Mouse (Mus musculus) C2C12 (cell line): ENCODE measurements at regions not wholly inside any gene's neighbourhood (a gene's known extent, or its start where the extent isn't known, plus 50 kb on each side); places are given as distances from the start of the nearest gene placed in this dataset.

Experiments used
- H3K27me3 ChIP-seq: one replicate; pipeline ENCODE4 v1.6.1; 2011; ENCODE audit not compliant: control insufficient read depth, insufficient read depth, insufficient read length
- H3K36me3 ChIP-seq: one replicate; pipeline ENCODE4 v1.6.1; 2011; ENCODE audit not compliant: control insufficient read depth, insufficient read depth
- H3K4me3 ChIP-seq: one replicate; pipeline ENCODE4 v1.5.1; 2011; ENCODE audit warnings: mild to moderate bottlenecking, control low read depth; ENCODE audit not compliant: poor library complexity, insufficient read depth, severe bottlenecking
- H3K79me2 ChIP-seq: one replicate; pipeline ENCODE4 v1.6.1; 2011; ENCODE audit not compliant: control insufficient read depth, insufficient read depth
- H3K79me3 ChIP-seq: one replicate; pipeline ENCODE4 v1.6.1; 2011; ENCODE audit warnings: low read depth, control low read depth
- H3ac ChIP-seq: one replicate; pipeline ENCODE3; 2011; ENCODE audit warnings: low read depth; ENCODE audit not compliant: control insufficient read depth, insufficient read length
- CEBPB ChIP-seq: IDR thresholded peaks from one replicate; pipeline ENCODE4 v1.6.1; 2011; ENCODE audit warnings: low read depth, mild to moderate bottlenecking, control low read depth, moderate library complexity
- CTCF ChIP-seq: IDR thresholded peaks from one replicate; pipeline ENCODE4 v1.5.1; 2011; ENCODE audit not compliant: control insufficient read depth, insufficient read depth, insufficient read length
- FOSL1 ChIP-seq: IDR thresholded peaks from one replicate; pipeline ENCODE4 v1.8.0; 2011; ENCODE audit warnings: mild to moderate bottlenecking, low read length; ENCODE audit not compliant: poor library complexity, insufficient read depth, severe bottlenecking
- MAX ChIP-seq: IDR thresholded peaks from one replicate; pipeline ENCODE4 v1.6.1; 2011; ENCODE audit warnings: mild to moderate bottlenecking, control low read depth
- MYOD1 ChIP-seq: IDR thresholded peaks from one replicate; pipeline ENCODE4 v1.6.1; 2011; ENCODE audit warnings: low read depth; ENCODE audit not compliant: control insufficient read depth, insufficient read length
- MYOG ChIP-seq: IDR thresholded peaks from one replicate; pipeline ENCODE4 v1.6.1; 2011; ENCODE audit not compliant: control insufficient read depth, insufficient read length; ENCODE audit errors: extremely low read depth
- USF1 ChIP-seq: IDR thresholded peaks from one replicate; pipeline ENCODE4 v1.6.1; 2011; ENCODE audit warnings: low read depth, mild to moderate bottlenecking, control low read depth, moderate library complexity

GRCm38 (mm10) chr13:37511406-37511805 lies 166.4 kb downstream of the Ly86 start:
- Histone ChIP-seq H3K79me2 (no peaks in the 10 kb centered on the region), H3K79me3 (no peaks in the 10 kb centered on the region), H3K27me3 (no peaks in the 10 kb centered on the region), H3K4me3 (no peak overlapping the region), H3ac (no peak overlapping the region), H3K36me3 (no peaks in the 10 kb centered on the region)
- TF ChIP-seq USF1, result no peak
- TF ChIP-seq MAX, result no peak
- TF ChIP-seq CEBPB, result no peak
- no peak for TF ChIP-seq MYOD1
- TF ChIP-seq FOSL1, result no peak
- TF ChIP-seq CTCF, result no peak
- no peak for TF ChIP-seq MYOG

GRCm38 (mm10) chr13:37512781-37513180 lies 167.8 kb downstream of the Ly86 start:
- H3K79me3 ChIP-seq, result no peaks in the 10 kb centered on the region
- no peaks in the 10 kb centered on the region for H3K27me3 ChIP-seq
- no peaks in the 10 kb centered on the region for H3K36me3 ChIP-seq
- no peak overlapping the region for H3ac ChIP-seq
- H3K4me3 ChIP-seq, result no peak overlapping the region
- TF ChIP-seq USF1 (no peak), CTCF (no peak), CEBPB (no peak), MYOD1 (no peak), MYOG (no peak)
- H3K79me2 ChIP-seq, result no peaks in the 10 kb centered on the region

GRCm38 (mm10) chr13:37513206-37513904 lies 168.3 kb downstream of the Ly86 start:
- H3K79me2 ChIP-seq, result no peaks in the 10 kb centered on the region
- H3K79me3 ChIP-seq, result no peaks in the 10 kb centered on the region
- no peaks in the 10 kb centered on the region for H3K27me3 ChIP-seq
- TF ChIP-seq MAX, result no peak
- no peak overlapping the region for H3ac ChIP-seq
- H3K4me3 ChIP-seq, result no peak overlapping the region
- no peaks in the 10 kb centered on the region for H3K36me3 ChIP-seq

GRCm38 (mm10) chr13:37513905-37514607 lies 169.0 kb downstream of the Ly86 start:
- H3K4me3 ChIP-seq, result no peak overlapping the region
- no peak for TF ChIP-seq CTCF
- no peak for TF ChIP-seq FOSL1
- TF ChIP-seq USF1, result no peak
- TF ChIP-seq MAX, result no peak
- TF ChIP-seq MYOD1, result no peak
- TF ChIP-seq CEBPB, result no peak
- TF ChIP-seq MYOG, result no peak
- no peaks in the 10 kb centered on the region for H3K27me3 ChIP-seq
- no peaks in the 10 kb centered on the region for H3K79me2 ChIP-seq
- no peaks in the 10 kb centered on the region for H3K79me3 ChIP-seq
- no peak overlapping the region for H3ac ChIP-seq
- H3K36me3 ChIP-seq, result no peaks in the 10 kb centered on the region

GRCm38 (mm10) chr13:37514641-37515305 lies 169.8 kb downstream of the Ly86 start:
- H3K4me3 ChIP-seq, result no peak overlapping the region
- no peaks in the 10 kb centered on the region for H3K36me3 ChIP-seq
- no peak for TF ChIP-seq MAX
- no peak for TF ChIP-seq USF1
- TF ChIP-seq MYOD1, result no peak
- no peaks in the 10 kb centered on the region for H3K27me3 ChIP-seq
- H3K79me2 ChIP-seq, result no peaks in the 10 kb centered on the region
- H3ac ChIP-seq, result no peak overlapping the region
- H3K79me3 ChIP-seq, result no peaks in the 10 kb centered on the region
